Mouse (Mus musculus) olfactory bulb, adult 2 months (tissue): ENCODE results near the gene 2310022B05Rik. TPM values are rescaled to one million over a fixed set of nuclear protein-coding genes. Genes with fewer than 3 reads are reported as not detected.

ENCODE experiments used
- H3K27ac ChIP-seq: fragments of 200-500 bp; 2 replicates; pipeline ENCODE4 v1.5.1; 2012; ENCODE audit warnings: low read depth, low read length; ENCODE audit not compliant: insufficient read depth
- H3K4me1 ChIP-seq: fragments of 200-500 bp; 2 replicates; pipeline ENCODE4 v1.6.1; 2012; ENCODE audit warnings: low read length; ENCODE audit not compliant: control insufficient read depth, insufficient read depth
- H3K4me3 ChIP-seq: fragments of 200-500 bp; 2 replicates; pipeline ENCODE4 v1.5.1; 2012; ENCODE audit warnings: mild to moderate bottlenecking, low read depth, low read length, moderate library complexity; ENCODE audit not compliant: insufficient read depth
- CTCF ChIP-seq: fragments of 200-500 bp; IDR thresholded peaks from 2 replicates; pipeline ENCODE4 v1.5.1; 2012; ENCODE audit warnings: low read depth, mild to moderate bottlenecking, low read length, moderate library complexity; ENCODE audit not compliant: insufficient read depth
- POLR2A ChIP-seq: fragments of 200-500 bp; IDR thresholded peaks from 2 replicates; pipeline ENCODE4 v1.6.1; 2012; ENCODE audit warnings: mild to moderate bottlenecking, low read depth, low read length, moderate library complexity; ENCODE audit not compliant: insufficient read depth
- WGBS: fragments of 180-500 bp; shearing (Covaris S2); methylation state at CpG from one replicate; pipeline ENCODE4 v1.1.7; 2018; 5-methylcytosine and 5-hydroxymethylcytosine counted together
- polyA plus RNA-seq: library from polyadenylated mRNA; stranded (reverse); fragments of >200 nt; gene quantifications from 2 replicates; pipeline ENCODE4 v1.2.4, GENCODE M21; 2012; ENCODE audit warnings: low replicate concordance; ENCODE audit not compliant: missing spikeins, insufficient read depth, insufficient read length

2310022B05Rik gene
- polyA plus RNA-seq, 1 experiment, result not detected

GRCm38 (mm10) chr8:124630489-124630888, 32.7 kb downstream of the 2310022B05Rik start:
- no peak overlapping the region for H3K4me3 ChIP-seq
- 77% methylated on average over 6 of the region's 6 CpGs for WGBS
- H3K27ac ChIP-seq, result no peak overlapping the region
- peaks cover 28% of the 10 kb centered on the region for H3K4me1 ChIP-seq
- TF ChIP-seq CTCF, result no peak
- no peak for TF ChIP-seq POLR2A

- WGBS, result 95% methylated on average over 9 of the region's 9 CpGs
- Histone ChIP-seq H3K4me1 (peaks cover 8% of the 10 kb centered on the region), H3K4me3 (no peak overlapping the region), H3K27ac (no peak overlapping the region)
- TF ChIP-seq CTCF, result no peak
- no peak for TF ChIP-seq POLR2A
Observed at GRCm38 (mm10) chr8:124626251-124626650, 36.9 kb downstream of the 2310022B05Rik start.

GRCm38 (mm10) chr8:124621255-124621654, 41.9 kb downstream of the 2310022B05Rik start:
- WGBS, result 63% methylated on average over 5 of the region's 5 CpGs
- TF ChIP-seq CTCF (no peak), POLR2A (0 out of 2 replicates have a peak, but pooled peaks have one; percentile 27)
- Histone ChIP-seq H3K27ac (0 out of 2 replicates have a peak overlapping the region, but pooled peaks have one; percentile 33), H3K4me1 (peaks cover 13% of the 10 kb centered on the region; the same call in 1 of the 2 replicates), H3K4me3 (no peak overlapping the region)

GRCm38 (mm10) chr8:124618252-124618651, 44.9 kb downstream of the 2310022B05Rik start:
- peaks cover 13% of the 10 kb centered on the region; the same call in 1 of the 2 replicates for H3K4me1 ChIP-seq
- no peak overlapping the region for H3K4me3 ChIP-seq
- TF ChIP-seq POLR2A (no peak), CTCF (no peak)
- WGBS, result 44% methylated on average over 9 of the region's 9 CpGs
- no peak overlapping the region for H3K27ac ChIP-seq

- Histone ChIP-seq H3K27ac (peak overlapping the region; percentile 22), H3K4me1 (peaks cover 13% of the 10 kb centered on the region; the same call in 1 of the 2 replicates), H3K4me3 (peak overlapping the region; percentile 48)
- 1% methylated on average over 17 of the region's 17 CpGs for WGBS
- TF ChIP-seq POLR2A (no peak), CTCF (peak; percentile 81)
Observed at GRCm38 (mm10) chr8:124617266-124617869, 45.8 kb downstream of the 2310022B05Rik start.

GRCm38 (mm10) chr8:124614325-124614724, 48.8 kb downstream of the 2310022B05Rik start:
- 83% methylated on average over 6 of the region's 6 CpGs for WGBS
- TF ChIP-seq CTCF, result no peak
- TF ChIP-seq POLR2A, result no peak
- Histone ChIP-seq H3K27ac (no peak overlapping the region), H3K4me3 (no peak overlapping the region), H3K4me1 (peaks cover 9% of the 10 kb centered on the region; the same call in 1 of the 2 replicates)

- WGBS, result 64% methylated on average over 9 of the region's 9 CpGs
- no peak overlapping the region for H3K27ac ChIP-seq
Observed at GRCm38 (mm10) chr8:124608972-124609353, 54.2 kb downstream of the 2310022B05Rik start.

GRCm38 (mm10) chr8:124608239-124608971, 54.8 kb downstream of the 2310022B05Rik start:
- Histone ChIP-seq H3K27ac (no peak overlapping the region), H3K4me1 (no peaks in the 10 kb centered on the region), H3K4me3 (no peak overlapping the region)
- TF ChIP-seq CTCF (no peak; the same call in 1 of the 2 replicates), POLR2A (no peak)
- 69% methylated on average over 13 of the region's 13 CpGs for WGBS

More at GRCm38 (mm10) chr8:124608972-124609353, 54.2 kb downstream of the 2310022B05Rik start:
- TF ChIP-seq CTCF (no peak), POLR2A (no peak)
- H3K4me3 ChIP-seq, result no peak overlapping the region
- no peaks in the 10 kb centered on the region for H3K4me1 ChIP-seq

- no peaks in the 10 kb centered on the region for H3K4me1 ChIP-seq
- 83% methylated on average over 5 of the region's 5 CpGs for WGBS
- TF ChIP-seq CTCF (no peak), POLR2A (no peak)
- H3K4me3 ChIP-seq, result no peak overlapping the region
- no peak overlapping the region for H3K27ac ChIP-seq
Observed at GRCm38 (mm10) chr8:124604066-124604465, 59.1 kb downstream of the 2310022B05Rik start.
